Mouse (Mus musculus) cortical plate, adult 2 months (tissue): ENCODE data around the gene Topaz1.

ENCODE experiments used
- CTCF ChIP-seq: fragments of 200-500 bp; IDR thresholded peaks from 2 replicates; pipeline ENCODE4 v1.5.1; 2011; ENCODE audit warnings: mild to moderate bottlenecking, control low read depth, low read length; ENCODE audit not compliant: insufficient read depth; ENCODE audit errors: extremely low read depth
- POLR2A ChIP-seq: fragments of 200-500 bp; IDR thresholded peaks from 2 replicates; pipeline ENCODE4 v1.6.1; 2011; ENCODE audit warnings: mild to moderate bottlenecking, low read length, control low read depth; ENCODE audit not compliant: insufficient read depth; ENCODE audit errors: extremely low read depth

DNA sequence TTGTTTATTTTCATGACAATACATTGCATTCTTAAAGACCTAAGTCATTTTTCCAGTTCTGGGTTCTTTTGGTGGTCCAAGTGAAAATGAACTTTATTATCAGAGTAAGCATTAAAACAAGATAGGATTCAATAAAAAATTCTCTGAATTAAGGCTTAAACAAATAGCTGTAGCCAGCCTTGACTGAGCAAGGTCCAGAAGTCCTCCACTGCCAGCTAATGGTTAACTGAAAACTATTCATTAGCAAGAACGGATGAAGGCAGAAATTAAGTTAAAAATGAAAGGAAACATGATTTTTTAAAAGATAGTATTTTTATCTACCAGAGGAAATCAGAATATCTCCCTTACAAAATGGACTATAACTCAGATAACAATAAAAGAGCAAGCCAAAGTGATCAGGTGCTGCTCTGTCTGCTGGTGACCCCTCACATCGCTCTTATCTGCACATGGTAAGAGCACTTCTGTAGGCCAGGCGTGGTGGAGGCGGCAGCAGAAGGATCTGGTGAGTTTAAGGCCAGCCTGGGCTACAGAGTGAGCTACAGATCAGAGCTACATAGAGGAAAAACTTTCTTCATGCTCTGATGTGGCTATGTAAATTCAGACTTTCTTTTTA, 68.2 kb downstream of the Topaz1 start:
- TF ChIP-seq CTCF, result no peak
- TF ChIP-seq POLR2A, result no peak
